30 mouse cellular contexts compared by ENCODE assay signal in the genomic region with DNA sequence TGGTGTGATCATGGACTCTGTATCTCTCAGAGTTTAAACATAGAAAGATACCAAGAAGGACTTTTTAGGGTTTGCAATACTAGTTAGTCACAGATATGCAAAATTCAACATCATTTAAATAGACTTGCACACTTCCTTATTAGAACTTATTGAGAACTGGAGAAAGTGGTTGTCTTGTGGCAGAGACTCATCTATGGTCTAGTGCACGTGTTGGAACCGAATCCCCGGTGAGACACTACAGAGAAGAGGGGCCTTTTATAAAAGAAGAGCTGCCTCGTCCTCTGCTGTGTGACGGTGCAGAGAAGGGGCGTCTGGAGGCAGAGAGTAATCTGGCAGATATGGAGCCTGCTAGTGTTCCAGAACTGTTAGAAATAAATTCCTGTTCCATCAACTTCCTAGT.
"Had no signal": no experiment of that assay in that cellular context is flagged by ENCODE, and none has a peak within 500 bp of the region (broad histone marks: within the 10 kb centered on the region; RNA-seq: fewer than 3 reads in every experiment).

No protein-coding gene starts in this region.

- H3K9ac ChIP-seq: limb, embryonic 12.5 days; limb, embryonic 13.5 days; limb, embryonic 15.5 days; liver, embryonic 12.5 days; liver, embryonic 13.5 days; liver, embryonic 14.5 days; liver, embryonic 15.5 days; liver, postnatal 0 days; lung, embryonic 14.5 days; lung, embryonic 15.5 days; midbrain, embryonic 12.5 days; midbrain, embryonic 13.5 days; midbrain, embryonic 15.5 days; neural tube, embryonic 12.5 days had no signal

- H3K27ac ChIP-seq: limb, embryonic 10.5 days; limb, embryonic 12.5 days; limb, embryonic 13.5 days; limb, embryonic 15.5 days; liver, embryonic 12.5 days; liver, embryonic 13.5 days; liver, embryonic 14.5 days; liver, embryonic 15.5 days; lung, embryonic 15.5 days; macrophage; midbrain, embryonic 10.5 days; midbrain, embryonic 12.5 days; midbrain, embryonic 13.5 days; midbrain, embryonic 15.5 days; neural tube, embryonic 12.5 days had no signal

- DNase-seq: left cerebral cortex, postnatal 4 days; liver; liver, embryonic 13.5 days; liver, postnatal 0 days; lung, adult 18-20 months; lung, adult 2 months; lung, embryonic 14.5 days; lung, postnatal 10 days; lung, postnatal 14 days; lung, postnatal 36 days; lung, postnatal 4 days; midbrain, embryonic 14.5 days had no signal

- H3K27me3 ChIP-seq: limb, embryonic 12.5 days; limb, embryonic 13.5 days; limb, embryonic 15.5 days; liver, embryonic 12.5 days; liver, embryonic 13.5 days; liver, embryonic 15.5 days; lung, embryonic 15.5 days; midbrain, embryonic 12.5 days; midbrain, embryonic 13.5 days; midbrain, embryonic 15.5 days; neural tube, embryonic 12.5 days had no signal

- H3K36me3 ChIP-seq: neural tube, embryonic 12.5 days had no signal

- H3K4me3 ChIP-seq: limb, embryonic 10.5 days; limb, embryonic 12.5 days; limb, embryonic 13.5 days; limb, embryonic 15.5 days; liver, embryonic 12.5 days; liver, embryonic 13.5 days; liver, embryonic 15.5 days; lung, embryonic 15.5 days; megakaryocyte, embryonic 14.5 days; midbrain, embryonic 10.5 days; midbrain, embryonic 12.5 days; midbrain, embryonic 13.5 days; midbrain, embryonic 15.5 days; myocyte; neural tube, embryonic 12.5 days had no signal

- H3K4me2 ChIP-seq: limb, embryonic 12.5 days; limb, embryonic 13.5 days; limb, embryonic 15.5 days; liver, embryonic 11.5 days; liver, embryonic 12.5 days; liver, embryonic 13.5 days; liver, embryonic 15.5 days; lung, embryonic 14.5 days; lung, embryonic 15.5 days; midbrain, embryonic 11.5 days; midbrain, embryonic 12.5 days; midbrain, embryonic 13.5 days; midbrain, embryonic 15.5 days; neural tube, embryonic 12.5 days had no signal

- H3K4me1 ChIP-seq: limb, embryonic 10.5 days; limb, embryonic 12.5 days; limb, embryonic 13.5 days; limb, embryonic 15.5 days; liver, embryonic 12.5 days; liver, embryonic 13.5 days; liver, embryonic 15.5 days; megakaryocyte, embryonic 14.5 days; neural tube, embryonic 12.5 days had no signal

- H3K9me3 ChIP-seq: limb, embryonic 10.5 days; limb, embryonic 12.5 days; limb, embryonic 13.5 days; limb, embryonic 15.5 days; liver, embryonic 12.5 days; liver, embryonic 13.5 days; liver, embryonic 15.5 days; lung, embryonic 15.5 days; megakaryocyte, embryonic 14.5 days; midbrain, embryonic 10.5 days; midbrain, embryonic 12.5 days; midbrain, embryonic 13.5 days; midbrain, embryonic 15.5 days; neural tube, embryonic 12.5 days had no signal
